Mouse (Mus musculus) intestine, embryonic 14.5 days (tissue): Measurements from ENCODE around the gene Fgfr2. TPM values are rescaled to one million over a fixed set of nuclear protein-coding genes. Genes with fewer than 3 reads are reported as not detected.
"Not testable (repeated sequence)": the region's sequence is repeated elsewhere in the genome, so short reads cannot be mapped to it uniquely, and the experiment has no call there.

Experiments used
- ATAC-seq: fragments of 200-750 bp; cut with Nextera tagmentation; replicated peaks from 2 replicates; pipeline ENCODE4 v1.8.0; 2017; ENCODE audit warnings: low read depth, moderate number of reproducible peaks, moderate TSS enrichment, moderate library complexity; ENCODE audit not compliant: low FRiP score, low TSS enrichment
- DNase-seq: peaks from one replicate; pipeline ENCODE4 v3.0.0-alpha.2; 2018; ENCODE audit warnings: low spot score
- H3K27ac ChIP-seq: fragments of 300-500 bp; sonication (generic); 2 replicates; pipeline ENCODE4 v1.5.1; 2014; ENCODE audit warnings: low read depth, mild to moderate bottlenecking, control low read depth
- H3K27me3 ChIP-seq: fragments of 300-500 bp; sonication (generic); replicated peaks from 2 replicates; pipeline ENCODE4 v1.6.1; 2014; ENCODE audit warnings: low read length, control low read depth; ENCODE audit not compliant: control insufficient read depth, insufficient read depth
- H3K36me3 ChIP-seq: fragments of 300-500 bp; sonication (generic); 2 replicates; pipeline ENCODE4 v1.6.1; 2014; ENCODE audit warnings: low read length, control low read depth; ENCODE audit not compliant: control insufficient read depth, insufficient read depth
- H3K4me1 ChIP-seq: fragments of 300-500 bp; sonication (generic); replicated peaks from 2 replicates; pipeline ENCODE4 v1.6.1; 2014; ENCODE audit warnings: low read length, control low read depth, mixed read lengths; ENCODE audit not compliant: control insufficient read depth, insufficient read depth
- H3K4me2 ChIP-seq: fragments of 300-500 bp; sonication (generic); 2 replicates; pipeline ENCODE4 v1.6.1; 2014; ENCODE audit warnings: low read length
- H3K4me3 ChIP-seq: fragments of 300-500 bp; sonication (generic); 2 replicates; pipeline ENCODE4 v1.5.1; 2014; ENCODE audit warnings: low read depth, low read length, control low read depth, mixed read lengths
- H3K9ac ChIP-seq: fragments of 300-500 bp; sonication (generic); 2 replicates; pipeline ENCODE4 v1.6.1; 2014; ENCODE audit warnings: mild to moderate bottlenecking, low read length
- H3K9me3 ChIP-seq: fragments of 300-500 bp; sonication (generic); 2 replicates; pipeline ENCODE4 v1.6.1; 2016; ENCODE audit warnings: low read length, control low read depth; ENCODE audit not compliant: control insufficient read depth
- WGBS: fragments of 180-500 bp; shearing (Covaris S2); extraction: QIAGEN DNeasy Blood & Tissue Kit; methylation state at CpG from one replicate; pipeline ENCODE4 v1.1.7; 2014; 5-methylcytosine and 5-hydroxymethylcytosine counted together
- polyA plus RNA-seq: library from polyadenylated mRNA; unstranded; fragments of >200 nt; fragmentation: Nextera tagmentation; extraction: Ambion mirVana; gene quantifications from 2 replicates; pipeline ENCODE4 v1.2.1, GENCODE M21; 2014

Gene Fgfr2
- polyA plus RNA-seq, 1 experiment from 2014 or later, result 105 TPM

DNA sequence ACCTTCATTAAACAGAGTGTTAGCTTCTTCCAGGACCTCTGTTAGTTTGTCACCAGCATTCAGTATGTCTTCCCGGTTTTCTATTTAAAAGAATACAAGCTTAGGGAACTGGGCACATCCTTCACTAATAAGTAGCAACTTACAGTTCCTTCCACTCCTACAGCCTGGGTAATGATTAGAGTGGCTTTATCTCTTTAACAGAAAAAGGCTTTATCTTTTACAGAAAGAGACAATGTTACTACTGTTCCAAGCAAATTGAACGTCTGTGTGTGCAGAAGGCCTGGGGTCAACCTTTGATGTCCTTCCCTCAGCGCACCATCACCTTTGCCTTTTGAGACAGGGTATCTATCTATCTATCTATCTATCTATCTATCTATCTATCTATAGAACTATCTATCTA lies 2577.3 kb downstream of the Fgfr2 start:
- Histone ChIP-seq H3K4me1 (peaks cover 8% of the 10 kb centered on the region; the same call in 1 of the 2 replicates), H3K27me3 (no peaks in the 10 kb centered on the region), H3K9ac (peak overlapping the region; percentile 98), H3K36me3 (peaks cover 43% of the 10 kb centered on the region), H3K27ac (peak overlapping the region; percentile 100), H3K4me2 (peak overlapping the region; percentile 73), H3K4me3 (peak overlapping the region; percentile 90), H3K9me3 (no peaks in the 10 kb centered on the region)
- DNase-seq (no peak), ATAC-seq (no peak)
- WGBS, result 40% methylated on average over 3 of the region's 3 CpGs

DNA sequence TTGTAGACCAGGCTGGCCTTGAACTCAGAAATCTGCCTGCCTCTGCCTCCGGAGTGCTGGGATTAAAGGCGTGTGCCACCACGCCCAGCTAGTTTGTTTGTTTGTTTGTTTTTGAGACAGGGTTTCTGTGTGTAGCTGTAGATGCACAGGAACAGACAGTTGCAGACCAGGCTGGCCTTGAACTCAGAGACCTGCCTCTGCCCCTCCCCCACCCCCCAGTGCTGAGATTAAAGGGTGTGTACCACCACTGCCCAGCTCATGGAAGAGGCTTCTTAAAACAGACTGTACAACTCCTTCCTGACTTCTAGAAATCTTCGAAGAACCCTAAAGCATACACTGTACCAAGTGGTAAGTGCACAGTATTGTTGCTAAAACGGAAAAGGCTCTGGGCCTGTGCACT lies 2577.7 kb downstream of the Fgfr2 start:
- WGBS, result 86% methylated on average over 5 of the region's 5 CpGs
- Histone ChIP-seq H3K27ac (no peak overlapping the region), H3K4me3 (peak overlapping the region; percentile 90; the same call in 1 of the 2 replicates), H3K36me3 (peaks cover 48% of the 10 kb centered on the region), H3K4me2 (peak overlapping the region; percentile 73), H3K9ac (no peak overlapping the region; the same call in 1 of the 2 replicates), H3K27me3 (no peaks in the 10 kb centered on the region), H3K4me1 (peaks cover 8% of the 10 kb centered on the region; the same call in 1 of the 2 replicates), H3K9me3 (no peaks in the 10 kb centered on the region)
- ATAC-seq (no peak), DNase-seq (no peak)

DNA sequence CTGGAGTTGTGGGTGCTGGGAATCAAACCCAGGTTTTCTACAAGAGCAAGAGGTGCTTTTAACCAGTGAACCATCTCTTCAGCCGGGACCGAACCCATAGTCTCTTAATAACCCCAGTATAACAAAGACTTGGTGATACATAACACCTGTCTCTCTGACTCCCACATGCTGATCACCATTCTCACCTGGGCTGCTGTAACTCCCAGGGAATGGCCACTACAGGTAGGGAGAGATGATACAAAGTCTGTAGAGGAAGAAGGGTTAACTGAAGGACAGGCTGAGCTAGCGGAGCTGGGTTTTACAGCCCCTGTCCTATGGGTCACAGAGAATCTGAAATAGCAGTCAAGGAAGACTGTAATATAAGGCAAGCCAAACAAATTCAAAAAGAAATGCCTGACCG lies 2580.0 kb downstream of the Fgfr2 start:
- peaks cover 71% of the 10 kb centered on the region for H3K36me3 ChIP-seq
- no peaks in the 10 kb centered on the region for H3K27me3 ChIP-seq
- H3K27ac ChIP-seq, result no peak overlapping the region
- H3K4me1 ChIP-seq, result peaks cover 8% of the 10 kb centered on the region; the same call in 1 of the 2 replicates
- H3K4me3 ChIP-seq, result no peak overlapping the region
- DNase-seq (no peak), ATAC-seq (no peak)
- H3K4me2 ChIP-seq, result no peak overlapping the region
- H3K9me3 ChIP-seq, result no peaks in the 10 kb centered on the region
- H3K9ac ChIP-seq, result no peak overlapping the region
- 93% methylated on average over 4 of the region's 4 CpGs for WGBS

DNA sequence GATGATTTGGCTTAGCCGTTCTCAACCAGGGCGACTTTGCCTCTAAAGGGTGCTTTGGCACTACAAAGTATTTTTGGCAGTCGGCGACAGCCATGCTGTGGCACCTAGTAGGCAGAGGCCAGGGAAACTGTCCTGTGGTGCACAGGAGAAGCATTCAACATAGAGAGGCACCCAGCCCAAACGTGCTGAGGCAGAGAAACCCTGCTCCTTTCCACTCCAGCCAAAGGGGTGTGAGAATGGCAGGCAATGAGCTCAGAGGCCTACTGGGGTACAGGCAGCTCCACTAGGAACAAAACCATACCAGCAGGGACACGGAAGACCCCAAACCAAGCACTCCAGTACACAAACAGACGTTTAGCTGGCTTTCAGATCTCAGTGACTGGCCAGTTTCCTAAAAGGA lies 2583.0 kb downstream of the Fgfr2 start:
- WGBS, result 89% methylated on average over 7 of the region's 7 CpGs

DNA sequence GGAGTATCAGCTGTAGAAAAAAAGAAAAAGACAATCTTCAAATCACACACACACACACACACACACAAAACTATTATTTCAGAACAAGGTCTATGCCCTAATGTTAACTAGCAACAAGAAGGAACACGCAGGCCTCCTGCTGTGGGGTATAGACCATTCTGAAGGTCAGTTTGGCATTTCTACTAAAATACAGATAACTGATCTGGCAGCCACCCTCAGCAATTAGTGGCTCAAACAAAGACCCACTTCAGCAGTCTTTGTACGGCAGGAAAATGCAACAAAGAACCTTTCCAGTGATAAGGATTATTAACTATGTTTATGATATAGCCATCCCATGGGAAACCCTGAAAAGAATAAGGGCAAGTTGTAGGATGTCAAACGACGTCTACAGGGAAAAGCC lies 2586.1 kb downstream of the Fgfr2 start:
- H3K36me3 ChIP-seq, result peaks cover 93% of the 10 kb centered on the region
- H3K4me3 ChIP-seq, result no peak overlapping the region

More for the DNA sequence above, 2583.0 kb downstream of the Fgfr2 start:
- Histone ChIP-seq H3K4me3 (no peak overlapping the region), H3K9ac (no peak overlapping the region), H3K27me3 (no peaks in the 10 kb centered on the region), H3K4me1 (no peaks in the 10 kb centered on the region), H3K36me3 (peaks cover 98% of the 10 kb centered on the region), H3K9me3 (no peaks in the 10 kb centered on the region), H3K27ac (no peak overlapping the region), H3K4me2 (no peak overlapping the region)
- ATAC-seq (no peak), DNase-seq (no peak)

DNA sequence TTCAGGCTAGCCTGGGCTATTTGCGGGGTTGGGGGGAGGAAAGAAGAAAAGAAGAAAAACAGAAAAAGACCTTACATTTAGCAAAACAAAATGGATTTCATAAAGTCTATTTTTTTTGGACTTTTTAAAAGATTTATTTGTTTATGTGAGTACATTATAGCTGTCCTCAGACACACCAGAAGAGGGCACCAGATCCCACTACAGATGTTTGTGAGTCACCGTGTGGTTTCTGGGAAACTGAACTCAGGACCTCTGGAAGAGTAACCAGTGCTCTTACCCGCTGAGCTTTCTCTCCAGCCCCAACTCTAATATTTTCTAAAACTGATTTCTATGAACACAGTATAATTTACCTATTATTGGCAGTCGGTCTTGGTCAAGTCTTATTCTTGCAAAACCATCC lies 2588.0 kb downstream of the Fgfr2 start:
- 89% methylated on average over 4 of the region's 4 CpGs for WGBS
- DNase-seq, result no peak

More for the DNA sequence above, 2586.1 kb downstream of the Fgfr2 start:
- DNase-seq (no peak), ATAC-seq (no peak)
- H3K27me3 ChIP-seq, result no peaks in the 10 kb centered on the region
- 80% methylated on average over 4 of the region's 4 CpGs for WGBS
- no peak overlapping the region for H3K9ac ChIP-seq
- H3K9me3 ChIP-seq, result no peaks in the 10 kb centered on the region
- no peaks in the 10 kb centered on the region for H3K4me1 ChIP-seq
- H3K4me2 ChIP-seq, result no peak overlapping the region
- no peak overlapping the region for H3K27ac ChIP-seq

DNA sequence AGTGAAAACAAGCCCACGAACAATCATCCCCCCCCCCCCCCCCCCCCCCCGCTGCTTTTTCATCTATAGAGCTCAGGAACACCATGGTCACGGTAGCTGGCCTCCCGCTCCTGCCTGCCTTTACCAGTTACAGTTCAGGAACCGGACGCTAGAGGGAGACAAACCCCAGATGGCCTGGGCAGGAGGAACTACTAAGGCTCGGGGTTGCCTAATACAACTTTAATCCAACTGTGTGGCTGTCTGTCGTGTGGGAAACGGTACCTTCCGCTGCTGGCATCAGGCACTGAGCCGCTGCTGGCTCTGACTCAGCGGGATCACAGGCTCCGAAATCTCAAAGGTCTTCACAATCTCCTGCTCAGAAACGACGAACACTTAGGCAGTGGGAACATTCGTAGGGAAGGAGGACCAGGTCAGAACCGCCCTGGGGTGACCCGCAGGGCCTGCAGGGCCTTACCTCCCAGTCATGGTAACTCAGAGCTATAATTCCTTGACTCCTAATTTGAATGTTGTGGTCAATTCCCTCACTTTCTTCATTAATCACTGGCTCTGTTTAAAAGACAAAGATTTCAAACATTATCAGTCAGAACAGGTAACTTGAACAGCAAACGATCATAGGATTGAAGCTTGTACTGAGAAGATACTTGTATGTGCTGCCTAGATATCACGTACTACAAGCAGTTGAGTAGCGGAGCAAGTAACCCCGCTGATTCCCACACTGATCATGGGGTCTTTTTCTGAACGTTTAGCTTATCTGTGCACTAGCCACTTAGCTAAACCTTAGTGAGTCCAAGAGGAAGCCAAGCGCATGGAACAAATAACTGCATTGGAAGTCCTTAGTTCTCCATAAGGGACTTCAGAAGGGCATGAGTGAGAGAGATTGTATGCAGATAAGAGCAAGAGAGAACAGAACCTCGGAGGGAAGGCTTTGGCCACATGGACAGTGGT lies 2589.6 kb downstream of the Fgfr2 start:
- ATAC-seq (peak; percentile 66), DNase-seq (peak; percentile 96)
- no peak overlapping the region for H3K9ac ChIP-seq
- H3K27ac ChIP-seq, result no peak overlapping the region
- H3K9me3 ChIP-seq, result no peaks in the 10 kb centered on the region
- 52% methylated on average over 25 of the region's 25 CpGs for WGBS
- peaks cover 67% of the 10 kb centered on the region for H3K36me3 ChIP-seq
- H3K4me2 ChIP-seq, result no peak overlapping the region
- no peaks in the 10 kb centered on the region for H3K4me1 ChIP-seq
- no peak overlapping the region for H3K4me3 ChIP-seq
- no peaks in the 10 kb centered on the region for H3K27me3 ChIP-seq

More for the DNA sequence above, 2588.0 kb downstream of the Fgfr2 start:
- no peaks in the 10 kb centered on the region for H3K9me3 ChIP-seq
- ATAC-seq, result no peak
- no peak overlapping the region for H3K4me2 ChIP-seq
- H3K4me3 ChIP-seq, result no peak overlapping the region
- no peaks in the 10 kb centered on the region for H3K27me3 ChIP-seq
- H3K4me1 ChIP-seq, result no peaks in the 10 kb centered on the region
- no peak overlapping the region for H3K27ac ChIP-seq
- peaks cover 83% of the 10 kb centered on the region for H3K36me3 ChIP-seq
- no peak overlapping the region for H3K9ac ChIP-seq

DNA sequence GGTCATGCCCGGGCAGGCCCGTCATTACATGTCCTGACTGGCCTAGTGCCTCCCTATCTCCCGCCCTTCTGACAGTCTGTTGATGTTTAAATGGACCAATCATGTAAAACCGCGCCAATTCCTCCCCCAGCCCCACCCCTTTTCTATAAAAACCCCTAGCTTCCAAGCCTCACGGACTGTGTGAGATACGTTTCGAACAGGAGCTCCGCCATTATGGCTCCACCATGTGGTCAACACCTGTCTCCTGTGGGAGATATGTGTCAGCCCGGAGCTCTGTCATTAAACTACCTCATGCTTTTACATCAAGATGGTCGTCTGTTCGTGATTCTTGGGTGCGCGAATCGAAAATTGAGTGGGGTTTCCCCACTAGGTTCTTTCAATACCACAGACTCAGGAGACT lies 2592.0 kb downstream of the Fgfr2 start:
- H3K36me3 ChIP-seq, result peaks cover 43% of the 10 kb centered on the region
- H3K4me3 ChIP-seq, result not testable (repeated sequence)
- WGBS, result 91% methylated on average over 14 of the region's 15 CpGs

More for the DNA sequence above, 2592.0 kb downstream of the Fgfr2 start:
- not testable (repeated sequence) for DNase-seq, H3K27ac ChIP-seq, H3K9me3 ChIP-seq, H3K4me2 ChIP-seq, H3K4me1 ChIP-seq, ATAC-seq, H3K9ac ChIP-seq, H3K27me3 ChIP-seq
